Mouse (Mus musculus): ENCODE results near the gene Piwil4.
A peak's percentile ranks its signal among the peaks of the same experiment; 100 is the strongest.

Gene Piwil4

DNA sequence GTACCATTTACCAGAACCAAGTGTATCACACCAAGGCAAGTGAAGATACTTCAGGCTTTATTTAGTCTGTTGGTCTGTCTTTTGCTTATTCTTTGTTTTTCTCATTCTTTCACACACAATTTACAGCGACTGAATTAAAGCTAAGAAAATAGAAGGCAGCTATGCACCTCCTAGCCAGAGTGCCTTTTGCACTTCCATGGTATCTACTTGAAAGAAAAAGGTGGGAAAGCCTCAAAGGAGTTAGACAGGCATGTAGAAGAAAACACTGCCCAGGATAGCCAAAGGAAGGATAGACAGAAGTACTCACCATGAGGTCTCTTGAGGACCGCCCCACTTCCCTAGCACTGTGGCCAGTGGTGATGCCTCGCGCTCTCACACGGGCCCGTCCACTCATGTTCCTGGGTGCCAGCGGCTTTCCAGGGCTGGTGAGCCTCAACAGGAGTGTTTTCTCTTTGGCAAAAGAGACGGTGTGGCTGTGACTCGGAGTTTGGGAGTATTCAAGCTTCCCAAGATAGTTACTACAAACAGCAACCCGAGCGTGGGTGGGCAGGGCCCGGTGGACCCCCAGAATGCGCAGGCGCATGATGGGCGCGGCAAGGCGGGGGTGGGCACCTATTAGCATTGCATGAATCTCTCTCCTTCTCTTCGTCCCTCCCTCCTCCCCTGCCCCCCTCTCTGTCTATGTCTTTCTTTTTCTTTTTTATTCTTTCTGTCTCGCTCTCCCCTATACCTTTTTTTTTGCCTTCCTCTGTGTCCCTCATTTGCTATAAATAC, at the start of gene Piwil4:
TSS of gene Piwil4 (minus strand) at position 583 of the 774 bp plus-strand sequence.
- no peak for ATAC-seq (ENCODE audit: low TSS enrichment)

DNA sequence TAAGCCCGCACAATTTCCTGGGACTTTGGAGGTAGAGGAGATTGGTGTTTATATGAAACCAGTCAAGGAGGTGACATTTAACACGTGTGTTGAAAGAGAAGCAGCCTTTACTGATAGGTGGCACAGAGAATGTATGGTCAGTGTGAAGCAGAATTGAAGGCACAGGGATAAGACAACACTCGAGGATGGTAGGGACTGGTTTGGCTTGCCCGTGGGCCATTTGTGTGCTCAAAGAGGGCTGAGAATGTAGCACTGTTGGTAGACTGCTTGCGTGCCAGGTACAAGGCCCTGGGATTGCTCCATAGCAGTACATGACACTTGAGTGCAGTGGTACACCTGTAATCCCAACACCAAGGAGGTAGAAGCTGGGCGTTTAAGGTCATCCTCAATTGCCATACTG, 46.8 kb upstream of the Piwil4 start:
- ATAC-seq (ENCODE audit: low TSS enrichment), result no peak

DNA sequence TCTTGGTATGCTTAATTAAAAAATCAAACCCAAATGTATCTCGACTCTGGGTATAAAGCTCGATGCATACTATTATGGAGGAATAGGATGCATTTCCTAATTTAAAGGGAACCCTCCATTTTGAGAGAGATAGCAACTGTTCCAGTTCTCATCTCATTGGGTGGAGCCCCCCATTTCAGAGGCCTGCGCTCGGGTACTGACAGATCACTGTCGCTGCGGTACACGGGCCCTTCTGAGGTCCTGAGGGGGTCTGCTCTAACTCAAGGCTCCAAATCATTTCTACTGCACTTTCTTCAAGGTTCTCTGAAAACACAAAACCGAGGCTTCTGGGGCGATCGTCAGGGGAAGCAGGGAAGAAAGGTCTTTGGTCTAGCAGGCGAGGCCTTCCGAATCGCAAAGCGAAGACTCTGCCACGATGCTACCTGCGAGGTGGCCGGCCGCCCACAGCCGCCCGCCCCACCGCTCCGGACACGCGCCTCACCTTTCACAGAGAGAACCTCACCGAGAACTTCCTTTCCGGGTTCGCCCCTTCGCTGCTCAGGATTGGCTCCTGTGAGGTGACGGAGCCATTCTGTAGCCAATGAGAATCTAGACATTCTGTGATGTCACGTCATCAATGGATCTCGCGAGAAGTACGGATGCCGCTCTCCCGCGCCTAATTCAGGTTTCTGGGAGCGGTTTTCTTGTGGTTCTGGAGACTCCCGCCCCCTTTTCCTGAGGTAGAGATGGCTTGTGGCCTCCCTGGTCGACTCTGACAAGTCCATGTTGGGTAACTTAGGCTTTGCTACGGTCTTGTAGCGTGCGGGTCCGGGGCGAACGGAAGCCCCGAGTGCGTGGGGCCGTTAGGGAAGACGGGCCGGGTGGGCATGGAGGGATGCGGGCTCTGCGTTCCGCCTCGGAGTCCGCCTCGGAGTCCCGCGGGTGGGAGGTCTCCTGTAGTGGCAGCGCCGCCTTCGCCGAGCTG, 43.8 kb upstream of the Piwil4 start, which contains the start of the genes Mre11a and Ankrd49:
TSS of gene Mre11a (plus strand) at position 616 of the 964 bp plus-strand sequence.
TSS of gene Ankrd49 (minus strand) at position 818 of the 964 bp plus-strand sequence.
- ATAC-seq (ENCODE audit: low TSS enrichment), result peak; percentile 99

DNA sequence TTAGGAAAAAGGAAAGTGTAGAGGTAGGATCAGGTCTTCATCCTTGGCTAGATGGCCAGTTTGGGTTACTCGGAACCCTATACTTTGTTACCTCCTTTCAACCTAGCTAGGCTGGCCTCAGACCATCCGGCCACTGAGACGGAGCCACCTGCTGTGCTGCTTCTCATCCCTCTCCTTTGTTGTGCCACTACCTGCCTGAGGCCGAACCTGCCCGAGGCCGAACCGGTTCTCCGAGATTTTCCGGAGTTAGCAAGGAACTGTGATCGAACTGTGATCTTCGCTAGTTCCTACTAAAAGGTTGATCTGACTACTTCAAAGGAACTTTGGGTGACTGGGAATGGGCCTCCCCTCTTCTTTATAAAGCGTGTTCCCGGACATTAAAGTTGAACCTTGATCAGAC, 37.8 kb upstream of the Piwil4 start:
- ATAC-seq (ENCODE audit: low TSS enrichment), result no peak

DNA sequence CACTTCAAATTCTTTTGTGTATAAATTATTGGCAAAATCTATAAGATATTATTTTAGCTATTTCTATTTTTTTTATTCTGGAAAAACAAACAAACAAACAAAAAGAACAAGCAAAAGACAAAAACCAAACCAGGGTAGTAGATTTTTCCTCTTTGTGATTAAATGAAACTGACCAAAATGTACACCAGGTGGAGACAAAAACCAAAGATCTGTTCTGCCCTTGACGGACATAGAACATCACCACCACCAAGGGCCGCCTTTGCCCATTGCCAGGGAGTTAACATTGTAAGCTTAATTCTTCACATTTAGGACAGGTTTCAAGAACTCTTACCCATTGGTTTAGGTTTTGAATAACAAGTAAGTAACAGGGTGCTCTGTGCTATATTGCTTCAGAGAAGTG, 33.3 kb upstream of the Piwil4 start:
- ATAC-seq (ENCODE audit: low TSS enrichment), result peak; percentile 59

DNA sequence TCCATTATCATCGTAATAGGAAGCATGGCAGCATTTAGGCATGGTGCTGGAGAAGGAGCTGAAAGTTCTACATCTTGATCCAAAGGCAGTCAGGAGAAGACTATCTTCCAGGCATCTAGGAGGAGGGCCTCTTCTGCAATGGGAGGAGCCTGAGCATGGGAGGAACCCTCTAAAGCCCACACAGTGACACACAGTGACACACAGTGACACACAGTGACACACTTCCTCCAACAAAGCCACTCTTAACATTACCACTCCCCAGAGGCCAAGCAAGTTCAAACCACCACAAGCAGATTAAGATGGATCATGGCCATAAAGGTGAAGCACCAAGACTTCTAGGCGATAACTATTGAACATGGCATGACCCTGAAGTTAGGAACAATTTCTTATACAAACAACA, 31.5 kb upstream of the Piwil4 start:
- no peak for ATAC-seq (ENCODE audit: low TSS enrichment)

DNA sequence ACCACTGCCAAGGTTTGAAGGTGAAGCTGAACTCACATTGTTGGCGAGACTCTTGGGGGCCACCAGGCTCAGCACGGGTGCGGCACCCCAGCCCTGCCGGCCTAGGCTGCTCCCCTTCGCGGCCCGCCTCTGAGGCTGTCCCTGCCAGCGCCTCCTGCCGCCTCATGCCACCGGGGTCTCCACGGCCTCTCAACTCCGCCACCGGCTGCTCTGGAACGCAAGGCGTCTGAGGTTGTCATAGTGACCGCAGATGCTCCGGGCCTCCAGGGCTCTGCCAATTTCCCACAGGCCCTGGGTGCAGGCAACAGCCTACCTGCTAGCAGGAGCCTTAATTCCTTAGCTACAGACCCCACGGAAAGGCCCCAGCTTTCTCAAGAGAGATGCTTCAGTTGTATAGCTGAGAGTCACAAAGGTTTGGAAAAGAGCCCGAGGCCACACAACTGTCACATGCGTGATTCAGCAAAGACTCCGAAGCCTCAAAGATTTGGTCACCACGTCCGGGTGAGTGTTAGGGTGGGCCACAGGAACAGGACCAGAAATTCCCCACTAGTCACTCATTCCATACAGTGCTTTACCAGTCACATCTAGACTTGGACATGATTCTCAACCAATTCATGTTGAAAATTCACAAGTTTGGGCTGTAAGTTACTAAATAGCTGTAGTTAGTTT, 30.4 kb upstream of the Piwil4 start, which contains the start of gene 1700012B09Rik:
TSS of gene 1700012B09Rik (minus strand) at position 228 of the 669 bp plus-strand sequence.
- no peak for ATAC-seq (ENCODE audit: low TSS enrichment)

DNA sequence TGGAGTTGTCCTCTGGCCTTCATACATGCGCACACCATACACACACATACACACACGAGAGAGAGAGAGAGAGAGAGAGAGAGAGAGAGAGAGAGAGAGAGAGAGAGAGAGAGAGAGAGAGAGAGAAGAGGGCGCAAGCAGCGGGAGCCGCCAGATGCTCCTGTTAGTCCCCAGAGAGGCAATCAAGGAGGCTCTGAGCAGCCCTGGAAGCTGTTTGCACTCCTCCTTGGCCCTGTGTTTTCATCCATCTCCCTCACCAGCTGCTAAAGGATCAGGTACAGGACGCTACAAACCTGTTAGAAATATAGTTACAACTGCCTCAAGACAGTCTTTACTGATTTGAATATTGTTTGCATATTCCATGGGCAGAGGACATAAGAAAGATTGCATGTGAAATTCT, 29.3 kb upstream of the Piwil4 start:
- ATAC-seq (ENCODE audit: low TSS enrichment), result no peak

DNA sequence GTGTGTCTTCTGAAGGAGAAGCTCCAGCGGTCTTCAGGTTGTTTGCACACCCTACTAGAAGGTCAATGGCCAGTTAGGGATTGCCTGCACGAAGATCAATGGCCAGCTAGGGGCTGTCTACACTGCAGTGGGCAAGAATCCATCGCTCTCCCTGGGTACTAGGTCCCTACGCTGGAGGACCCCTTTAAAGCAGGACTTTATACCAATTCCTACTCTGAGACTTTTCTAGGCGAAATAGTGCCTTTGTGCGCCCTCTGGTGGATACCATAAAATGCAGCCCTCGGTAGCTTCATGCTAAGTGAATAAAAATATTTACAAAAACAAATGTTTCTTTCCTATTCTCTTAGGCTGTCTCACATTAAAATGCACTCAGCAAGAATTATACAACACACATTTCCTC, 24.2 kb upstream of the Piwil4 start:
- 0 out of 2 replicates have a peak, but pooled peaks have one; percentile 65 for ATAC-seq (ENCODE audit: low TSS enrichment)

DNA sequence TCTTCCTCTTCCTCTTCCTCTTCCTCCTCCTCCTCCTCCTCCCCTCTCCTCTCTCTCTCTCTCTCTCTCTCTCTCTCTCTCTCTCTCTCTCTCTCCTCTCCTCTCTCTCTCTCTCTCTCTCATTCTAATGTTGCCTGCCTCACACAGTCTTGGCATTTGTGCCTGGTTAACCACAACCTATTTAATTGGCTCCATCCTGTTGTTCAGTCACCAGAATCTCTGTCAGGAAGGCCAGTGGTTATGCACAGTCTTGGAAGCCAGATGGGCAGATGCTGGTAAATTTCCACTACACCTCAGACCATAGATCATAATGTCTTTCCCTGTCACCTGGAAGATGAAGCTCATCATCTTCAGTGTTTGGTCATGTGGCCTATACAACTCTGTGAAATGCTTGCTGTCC, 18.7 kb upstream of the Piwil4 start:
- ATAC-seq (ENCODE audit: low TSS enrichment), result no peak

DNA sequence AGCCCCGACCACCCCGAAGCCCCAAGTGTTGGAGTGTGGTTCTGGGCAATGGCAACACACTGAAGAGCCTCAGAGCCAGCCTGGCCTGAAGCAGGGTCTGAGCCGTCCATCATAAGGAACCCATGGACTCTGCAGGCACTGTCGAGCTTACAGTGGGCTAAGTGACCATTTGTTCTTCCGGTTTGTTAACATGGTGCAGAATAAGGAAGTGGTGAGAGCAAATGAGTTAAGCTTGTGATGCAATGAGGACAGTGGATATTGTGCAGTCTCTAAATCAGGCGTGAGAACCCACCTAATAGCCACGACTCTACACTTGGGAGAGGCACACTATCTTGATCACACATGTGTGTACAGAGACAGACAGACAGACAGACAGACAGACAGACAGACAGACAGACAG, 18.1 kb upstream of the Piwil4 start:
- ATAC-seq (ENCODE audit: low TSS enrichment), result no peak

DNA sequence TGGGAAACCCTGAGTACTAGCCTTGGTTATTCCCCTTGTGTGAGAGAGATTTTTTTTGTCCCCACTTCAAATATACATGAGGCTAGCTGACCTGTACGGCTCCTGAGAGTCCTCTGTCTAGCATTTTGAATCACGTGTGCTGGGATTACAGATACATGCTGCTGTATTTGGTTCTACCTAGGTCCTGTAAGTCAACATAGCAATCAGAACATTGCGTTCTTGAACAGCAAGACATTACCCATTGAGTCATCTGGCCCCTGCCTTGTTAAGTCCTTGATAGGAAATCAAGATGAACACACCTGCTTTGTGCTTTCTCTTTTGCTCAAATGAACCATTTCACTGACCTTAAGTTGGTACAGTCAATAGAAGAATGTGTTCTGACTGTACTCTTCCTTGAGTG, 13.9 kb upstream of the Piwil4 start:
- ATAC-seq (ENCODE audit: low TSS enrichment), result no peak

DNA sequence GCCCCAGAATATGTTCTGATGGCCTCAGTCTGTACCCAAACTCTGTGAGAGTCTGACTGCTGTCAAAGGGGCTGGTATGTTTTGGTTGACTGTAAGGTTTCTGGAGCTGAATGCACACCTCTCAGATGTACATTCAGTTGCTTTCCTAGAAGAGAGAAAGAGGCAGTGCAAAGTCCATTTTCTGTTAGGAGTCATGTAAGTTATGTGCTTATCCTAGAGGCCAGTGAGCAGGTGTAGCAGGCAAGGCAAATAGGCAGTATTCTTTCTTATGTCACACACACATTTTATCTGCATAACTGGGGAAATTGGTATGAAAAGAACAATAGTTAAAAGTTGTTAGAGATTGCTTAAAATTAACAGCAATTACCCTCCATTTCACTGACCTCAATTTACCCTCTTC, 13.4 kb upstream of the Piwil4 start:
- no peak for ATAC-seq (ENCODE audit: low TSS enrichment)

DNA sequence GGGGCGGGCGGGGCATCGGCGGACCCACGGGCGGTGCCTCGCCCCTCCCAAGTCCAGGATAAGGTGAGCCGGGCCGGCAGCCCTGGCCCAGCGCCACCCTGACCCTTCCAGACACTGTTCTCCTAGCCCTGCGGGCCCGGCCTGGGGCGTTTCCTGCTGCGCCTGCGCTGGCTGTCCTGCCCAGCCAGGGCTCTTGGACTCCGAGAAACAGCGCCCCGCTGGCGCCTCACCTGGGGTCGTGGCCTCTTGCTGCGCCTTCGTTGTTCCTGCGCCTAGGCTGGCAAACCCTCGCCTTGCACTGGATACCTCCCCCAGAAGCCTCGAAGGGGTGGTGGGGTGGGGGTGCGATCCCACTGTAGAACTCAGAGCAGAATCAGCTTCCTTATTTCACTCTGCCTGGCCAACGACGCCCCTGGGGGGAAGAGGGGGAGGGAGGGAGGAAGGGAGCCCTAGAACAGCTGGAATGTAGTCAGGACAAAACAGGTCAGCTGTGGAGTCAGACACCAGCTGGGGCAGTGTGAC, 11.5 kb upstream of the Piwil4 start, which contains the start of gene Fut4:
TSS of gene Fut4 (minus strand) at position 393 of the 522 bp plus-strand sequence.
- ATAC-seq (ENCODE audit: low TSS enrichment), result peak; percentile 31; the same call in 1 of the 2 replicates

DNA sequence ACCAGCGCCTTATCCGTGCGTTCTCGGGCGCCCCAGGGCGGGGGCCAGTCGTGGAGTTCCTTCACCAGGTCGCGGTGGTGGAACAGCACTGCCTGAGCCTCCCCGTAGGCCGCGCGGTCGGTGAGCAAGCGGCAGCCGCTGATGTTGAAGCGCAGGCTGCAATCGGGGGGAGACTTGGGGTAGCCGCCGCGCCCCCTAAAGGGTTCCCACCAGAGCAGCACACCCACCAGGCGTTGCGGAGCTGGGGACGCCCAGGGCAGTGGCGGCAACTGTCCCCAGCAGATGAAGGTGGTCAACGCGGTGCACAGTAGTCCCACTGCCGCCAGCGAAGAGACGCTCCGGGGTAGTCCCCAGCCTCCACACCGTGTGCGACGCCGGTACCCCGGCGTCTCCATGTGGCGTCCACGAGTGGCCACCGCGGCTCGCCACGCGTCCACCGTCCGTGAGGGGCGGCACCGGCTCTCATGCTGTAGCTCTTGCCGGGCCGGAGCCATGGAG, 11.0 kb upstream of the Piwil4 start:
- ATAC-seq (ENCODE audit: low TSS enrichment), result peak; percentile 50

DNA sequence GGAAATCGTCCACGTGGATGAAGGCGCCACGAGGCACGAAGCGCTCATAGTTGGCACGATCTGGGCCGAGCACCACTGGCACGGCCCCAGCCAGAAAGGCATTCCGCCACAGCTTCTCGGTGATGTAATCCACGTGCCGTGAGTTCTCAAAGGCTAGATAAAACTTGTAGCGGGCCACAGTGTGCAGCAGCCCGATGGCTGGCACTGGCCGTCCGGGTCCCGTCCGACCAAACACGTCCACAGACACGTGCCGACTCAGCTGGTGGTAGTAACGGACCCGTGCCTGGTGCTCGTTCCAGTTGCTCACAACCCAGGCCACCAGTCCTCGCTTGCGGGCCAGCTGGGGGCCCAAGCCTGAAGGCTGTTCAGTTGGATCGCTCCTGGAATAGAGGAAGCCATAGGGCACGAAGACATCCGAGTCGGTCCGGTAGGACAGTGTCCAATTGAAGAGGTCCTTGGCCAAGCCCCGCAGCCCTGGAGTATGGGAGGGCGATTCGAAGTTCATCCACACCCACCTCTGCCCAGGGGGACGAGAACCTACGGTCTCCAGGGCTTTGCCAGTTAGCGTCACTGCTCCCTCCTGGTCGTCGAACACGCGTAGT, 10.5 kb upstream of the Piwil4 start:
- no peak for ATAC-seq (ENCODE audit: low TSS enrichment)

DNA sequence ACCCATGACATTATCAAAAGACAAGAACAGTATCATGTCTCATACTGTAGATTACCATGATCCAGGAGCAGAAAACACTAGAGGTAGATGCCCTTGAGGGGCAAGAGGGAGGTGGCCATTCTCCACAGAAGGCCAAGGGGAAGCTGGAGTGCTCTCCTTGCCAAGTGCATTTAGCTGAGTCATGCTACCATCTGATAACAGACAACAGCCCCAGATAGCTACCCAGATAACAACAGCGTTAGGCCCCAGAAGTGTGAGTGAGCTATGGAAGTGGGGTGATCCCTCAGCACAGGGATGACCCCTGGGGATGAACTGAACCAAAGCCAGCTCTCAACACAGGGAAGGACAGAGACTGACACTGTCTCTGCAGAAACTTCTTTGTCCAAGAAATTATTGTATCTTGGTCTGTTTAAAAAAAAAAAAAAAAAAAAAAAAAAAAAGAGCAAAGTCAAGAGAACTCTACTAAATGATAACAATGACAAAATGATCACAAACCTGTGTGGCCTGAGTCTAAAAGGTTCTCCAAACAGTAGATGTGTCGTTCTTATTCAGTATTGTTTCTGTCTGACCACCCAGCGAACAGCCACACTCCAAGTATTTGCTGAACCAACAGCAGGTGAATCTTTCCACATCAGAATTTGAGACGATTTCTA, 909 bp downstream of the Piwil4 start:
- ATAC-seq (ENCODE audit: low TSS enrichment), result no peak

DNA sequence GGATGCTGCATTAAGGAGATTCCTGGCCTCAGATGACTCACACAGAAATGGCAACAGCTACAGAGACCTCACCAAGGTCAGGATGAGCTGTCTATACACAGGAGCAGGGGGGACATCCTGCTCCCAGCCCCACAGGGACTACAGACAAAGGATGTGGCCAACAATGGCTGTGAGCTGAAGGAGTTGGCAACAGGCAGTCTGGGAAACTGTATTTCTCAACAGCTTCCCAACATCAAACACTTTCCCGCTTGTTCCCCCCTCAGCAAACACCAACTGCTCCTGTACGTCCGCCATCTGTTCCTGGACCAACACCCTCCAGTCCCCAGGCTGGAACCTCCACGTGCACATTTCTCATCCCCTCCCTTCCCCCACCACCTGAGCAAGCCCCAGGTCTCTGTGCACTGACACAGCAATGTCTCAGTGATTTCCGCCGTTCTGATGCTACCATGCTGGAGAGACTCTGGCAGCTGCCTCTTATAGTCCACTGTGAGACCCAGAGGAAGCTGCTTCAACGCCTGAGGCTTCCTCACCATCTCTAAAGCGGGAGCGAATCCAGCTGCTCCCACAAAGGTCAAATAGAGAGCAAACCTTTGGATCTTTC, 9.5 kb downstream of the Piwil4 start:
- no peak for ATAC-seq (ENCODE audit: low TSS enrichment)

DNA sequence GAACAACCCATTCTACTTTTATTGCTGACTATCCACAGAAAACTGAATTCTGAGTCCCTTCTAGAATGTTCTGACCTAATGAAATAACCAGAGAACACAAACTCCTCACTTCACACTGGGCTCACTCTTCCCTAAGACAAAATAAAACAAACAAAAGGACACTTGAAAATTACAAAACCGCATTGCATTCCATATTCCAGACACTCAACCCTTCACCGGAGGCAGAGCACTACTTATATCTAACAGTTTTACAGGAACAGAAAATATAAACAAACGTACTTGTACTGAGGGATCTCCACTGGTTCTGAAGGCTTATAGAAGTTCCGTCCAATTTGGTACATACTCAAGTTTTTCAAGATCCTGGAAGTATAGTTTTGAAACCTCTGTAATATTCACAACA, 12.2 kb downstream of the Piwil4 start:
- no peak for ATAC-seq (ENCODE audit: low TSS enrichment)

DNA sequence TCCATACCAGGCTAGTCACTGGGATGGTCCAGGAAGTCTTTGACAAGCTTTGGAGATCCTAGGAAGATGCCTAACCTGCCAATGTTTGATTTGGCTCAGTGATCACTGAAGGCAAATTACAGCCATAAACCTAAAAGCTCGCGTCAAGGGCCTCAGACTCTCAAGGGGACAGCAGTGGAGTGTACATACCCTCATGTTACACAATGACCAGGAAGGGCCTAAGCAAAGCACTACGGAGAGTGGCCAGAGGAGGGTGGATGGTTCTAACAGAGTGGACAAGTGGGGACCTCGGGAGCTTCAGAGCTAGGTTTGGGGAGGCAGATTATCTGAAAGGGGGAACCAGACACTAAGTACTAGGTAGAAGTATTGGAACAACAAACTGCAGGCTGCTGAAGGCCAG, 13.9 kb downstream of the Piwil4 start:
- ATAC-seq (ENCODE audit: low TSS enrichment), result no peak
